Mouse (Mus musculus) G1E (cell line): ENCODE measurements around the gene Selenoo. TPM values are rescaled to one million over a fixed set of nuclear protein-coding genes. Genes with fewer than 3 reads are reported as not detected.

ENCODE experiments used
- ATAC-seq: 2 replicates; pipeline ENCODE4 v1.8.0; 2016; ENCODE audit warnings: mild to moderate bottlenecking; ENCODE audit not compliant: insufficient number of reproducible peaks, poor library complexity, low FRiP score, severe bottlenecking; ENCODE audit errors: extremely low read depth
- DNase-seq: peaks from one replicate; pipeline ENCODE4 v3.0.0; 2012; ENCODE audit warnings: low spot score
- H3K27me3 ChIP-seq: 2 replicates; pipeline ENCODE4 v1.6.1; 2012; ENCODE audit warnings: mild to moderate bottlenecking, low read length, inconsistent platforms; ENCODE audit not compliant: insufficient read depth
- H3K36me3 ChIP-seq: replicated peaks from 2 replicates; pipeline ENCODE3; 2012; ENCODE audit warnings: mild to moderate bottlenecking, inconsistent platforms
- H3K4me1 ChIP-seq: 2 replicates; pipeline ENCODE4 v1.6.1; 2012; ENCODE audit warnings: low read depth, low read length, inconsistent platforms, mixed read lengths; ENCODE audit not compliant: insufficient read depth
- H3K4me3 ChIP-seq: 2 replicates; pipeline ENCODE4 v1.5.1; 2012; ENCODE audit warnings: low read depth, mild to moderate bottlenecking, inconsistent platforms, low read length, moderate library complexity, mixed read lengths
- H3K9me3 ChIP-seq: replicated peaks from 2 replicates; pipeline ENCODE4 v1.6.1; 2012; ENCODE audit warnings: inconsistent platforms
- GATA2 ChIP-seq: IDR thresholded peaks from 2 replicates; pipeline ENCODE4 v1.6.1; 2012; ENCODE audit warnings: low read depth, low read length, inconsistent platforms, borderline replicate concordance
- TAL1 ChIP-seq: conservative IDR thresholded peaks from 2 replicates; pipeline ENCODE4 v1.6.1; 2012; ENCODE audit warnings: low read depth, low read length, inconsistent platforms, mixed read lengths
- polyA plus RNA-seq: library from polyadenylated mRNA; stranded (reverse); fragments of >175 nt; gene quantifications from 2 replicates; pipeline ENCODE4 v1.2.3, GENCODE M21; 2012
- total RNA-seq, 2 experiments: library from RNA; stranded (forward) in 1 of 2; stranded (reverse) in 1 of 2; fragments of 200-1000 nt in 1 of 2; fragments of >200 nt in 1 of 2; fragmentation: Nextera tagmentation in 1 of 2; gene quantifications; 2 replicates each; pipeline ENCODE4 v1.2.3; 2014 to 2017

Selenoo gene
- total and polyA plus RNA-seq, 3 experiments = 11.6 to 25.2 (median 17.8) TPM

DNA sequence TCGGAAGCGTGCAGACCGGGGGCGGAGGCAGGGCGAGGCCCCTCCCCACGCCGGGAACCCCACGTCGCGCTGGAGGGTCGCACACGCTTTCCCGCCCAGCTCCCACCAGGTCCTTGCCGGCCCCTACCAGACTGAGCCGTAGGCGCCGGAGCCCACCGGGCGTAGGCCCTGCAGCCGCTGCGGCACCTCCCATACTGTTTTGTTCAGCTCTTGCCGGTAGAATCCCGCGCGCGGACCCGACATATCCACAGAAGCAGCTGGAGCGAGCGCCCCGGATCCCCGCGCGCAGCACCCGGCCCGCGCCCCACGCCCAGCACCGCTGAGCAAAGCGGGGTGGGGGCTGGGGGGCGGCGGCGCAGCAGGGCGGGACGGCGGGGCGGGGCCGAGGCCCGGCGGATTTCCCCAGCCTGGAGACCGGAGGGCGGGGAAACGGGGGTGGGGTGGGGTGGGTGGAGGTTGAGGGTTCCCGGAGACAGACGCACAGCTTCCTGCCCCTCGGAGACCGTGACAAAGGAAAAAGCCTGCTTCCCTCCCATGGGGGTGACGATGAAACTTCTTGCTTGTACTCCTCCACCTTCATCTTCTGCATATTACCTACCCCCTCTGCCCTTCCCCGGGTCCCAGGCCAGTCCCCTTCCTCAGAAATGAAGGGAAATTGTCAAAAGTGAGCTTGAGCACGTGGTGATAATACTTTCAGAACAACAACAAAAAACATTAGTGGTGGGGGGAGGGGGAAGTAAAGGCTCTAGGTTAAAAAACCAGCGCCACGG lies 60.6 kb downstream of the Selenoo start, which contains the start of gene Mapk11:
Gene Mapk11, minus strand, starts transcription at position 358 of the 770 bp plus-strand sequence.
- Histone ChIP-seq H3K27me3 (peaks cover 52% of the 10 kb centered on the region), H3K4me1 (peaks cover 17% of the 10 kb centered on the region), H3K4me3 (peak within 1 kb of the TSS; percentile 69; the same call in 1 of the 2 replicates), H3K36me3 (no peaks in the 10 kb centered on the region), H3K9me3 (no peaks in the 10 kb centered on the region)
- ATAC-seq = no peak; the same call in 1 of the 2 replicates
- TF ChIP-seq GATA2 (no peak), TAL1 (no peak)
- DNase-seq = peak; percentile 27

Other genes starting within 250 kb of the Selenoo start
- 2.1 and 5.3 TPM in 2 replicates for gene Pim3, start 226.9 kb upstream of the Selenoo start, total RNA-seq (2014; fragmentation: Nextera tagmentation)
- 3.4 and 3.7 TPM in 2 replicates for gene Pim3, start 226.9 kb upstream of the Selenoo start, total RNA-seq (2017)
- gene Pim3, start 226.9 kb upstream of the Selenoo start, polyA plus RNA-seq = 6.0 and 6.8 TPM in 2 replicates
- gene Ttll8, start 134.7 kb upstream of the Selenoo start, total RNA-seq (2014; fragmentation: Nextera tagmentation) = not detected in 2 replicates
- 0.49 TPM in 1 of 2 replicates, not detected in the other for gene Ttll8, start 134.7 kb upstream of the Selenoo start, total RNA-seq (2017)
- not detected in 2 replicates for gene Ttll8, start 134.7 kb upstream of the Selenoo start, polyA plus RNA-seq
- gene Mlc1, start 110.1 kb upstream of the Selenoo start, total RNA-seq (2014; fragmentation: Nextera tagmentation) = not detected in 2 replicates
- 0.11 TPM in 1 of 2 replicates, not detected in the other for gene Mlc1, start 110.1 kb upstream of the Selenoo start, total RNA-seq (2017)
- not detected in 2 replicates for gene Mlc1, start 110.1 kb upstream of the Selenoo start, polyA plus RNA-seq
- gene Mov10l1, start 106.2 kb upstream of the Selenoo start, total RNA-seq (2014; fragmentation: Nextera tagmentation) = not detected in 2 replicates
- not detected in 2 replicates for gene Mov10l1, start 106.2 kb upstream of the Selenoo start, total RNA-seq (2017)
- gene Mov10l1, start 106.2 kb upstream of the Selenoo start, polyA plus RNA-seq = not detected in 2 replicates
- not detected in 2 replicates for gene Panx2, start 29.4 kb upstream of the Selenoo start, total RNA-seq (2014; fragmentation: Nextera tagmentation)
- 0.11 TPM in 1 of 2 replicates, not detected in the other for gene Panx2, start 29.4 kb upstream of the Selenoo start, total RNA-seq (2017)
- gene Panx2, start 29.4 kb upstream of the Selenoo start, polyA plus RNA-seq = 0.01 TPM in 1 of 2 replicates, not detected in the other
- gene Trabd, start 14.0 kb upstream of the Selenoo start, total RNA-seq (2014; fragmentation: Nextera tagmentation) = 27.5 and 27.6 TPM in 2 replicates
- gene Trabd, start 14.0 kb upstream of the Selenoo start, total RNA-seq (2017) = 22.1 and 27.3 TPM in 2 replicates
- gene Trabd, start 14.0 kb upstream of the Selenoo start, polyA plus RNA-seq = 60.3 and 67.7 TPM in 2 replicates
- 41.4 and 55.2 TPM in 2 replicates for gene Tubgcp6, start 34.0 kb downstream of the Selenoo start, total RNA-seq (2014; fragmentation: Nextera tagmentation)
- 19.3 and 21.5 TPM in 2 replicates for gene Tubgcp6, start 34.0 kb downstream of the Selenoo start, total RNA-seq (2017)
- 31.8 and 35.4 TPM in 2 replicates for gene Tubgcp6, start 34.0 kb downstream of the Selenoo start, polyA plus RNA-seq
- 6.8 and 9.3 TPM in 2 replicates for gene Hdac10, start 39.6 kb downstream of the Selenoo start, total RNA-seq (2014; fragmentation: Nextera tagmentation)
- 16.1 and 22.3 TPM in 2 replicates for gene Hdac10, start 39.6 kb downstream of the Selenoo start, total RNA-seq (2017)
- gene Hdac10, start 39.6 kb downstream of the Selenoo start, polyA plus RNA-seq = 11.5 and 18.3 TPM in 2 replicates
- gene Mapk12, start 51.6 kb downstream of the Selenoo start, total RNA-seq (2014; fragmentation: Nextera tagmentation) = not detected in 2 replicates
- 0.16 TPM in 1 of 2 replicates, not detected in the other for gene Mapk12, start 51.6 kb downstream of the Selenoo start, total RNA-seq (2017)
- gene Mapk12, start 51.6 kb downstream of the Selenoo start, polyA plus RNA-seq = not detected in 2 replicates
- not detected in 2 replicates for gene Mapk11, start 60.5 kb downstream of the Selenoo start, total RNA-seq (2014; fragmentation: Nextera tagmentation)
- 0.38 and 0.46 TPM in 2 replicates for gene Mapk11, start 60.5 kb downstream of the Selenoo start, total RNA-seq (2017)
- gene Mapk11, start 60.5 kb downstream of the Selenoo start, polyA plus RNA-seq = 0.07 TPM in 1 of 2 replicates, not detected in the other
- gene Plxnb2, start 91.7 kb downstream of the Selenoo start, total RNA-seq (2014; fragmentation: Nextera tagmentation) = 9.9 and 10.6 TPM in 2 replicates
- 1.8 and 3.1 TPM in 2 replicates for gene Plxnb2, start 91.7 kb downstream of the Selenoo start, total RNA-seq (2017)
- gene Plxnb2, start 91.7 kb downstream of the Selenoo start, polyA plus RNA-seq = 15.5 and 17.6 TPM in 2 replicates
- 3.5 and 4.0 TPM in 2 replicates for gene Dennd6b, start 107.4 kb downstream of the Selenoo start, total RNA-seq (2014; fragmentation: Nextera tagmentation)
- gene Dennd6b, start 107.4 kb downstream of the Selenoo start, total RNA-seq (2017) = 1.8 and 2.3 TPM in 2 replicates
- 7.3 and 7.6 TPM in 2 replicates for gene Dennd6b, start 107.4 kb downstream of the Selenoo start, polyA plus RNA-seq
- 47.6 and 65.5 TPM in 2 replicates for gene Ppp6r2, start 122.5 kb downstream of the Selenoo start, total RNA-seq (2014; fragmentation: Nextera tagmentation)
- gene Ppp6r2, start 122.5 kb downstream of the Selenoo start, total RNA-seq (2017) = 34.9 and 104 TPM in 2 replicates
- 105 and 107 TPM in 2 replicates for gene Ppp6r2, start 122.5 kb downstream of the Selenoo start, polyA plus RNA-seq
- 100 and 128 TPM in 2 replicates for gene Sbf1, start 226.2 kb downstream of the Selenoo start, total RNA-seq (2014; fragmentation: Nextera tagmentation)
- gene Sbf1, start 226.2 kb downstream of the Selenoo start, total RNA-seq (2017) = 40.5 and 42.5 TPM in 2 replicates
- 104 and 145 TPM in 2 replicates for gene Sbf1, start 226.2 kb downstream of the Selenoo start, polyA plus RNA-seq
- not detected in 2 replicates for gene Adm2, start 233.6 kb downstream of the Selenoo start, total RNA-seq (2014; fragmentation: Nextera tagmentation)
- gene Adm2, start 233.6 kb downstream of the Selenoo start, total RNA-seq (2017) = not detected in 2 replicates
- gene Adm2, start 233.6 kb downstream of the Selenoo start, polyA plus RNA-seq = 0.11 and 0.12 TPM in 2 replicates
- gene Miox, start 245.3 kb downstream of the Selenoo start, total RNA-seq (2014; fragmentation: Nextera tagmentation) = not detected in 2 replicates
- gene Miox, start 245.3 kb downstream of the Selenoo start, total RNA-seq (2017) = 0.11 and 0.12 TPM in 2 replicates
- not detected in 2 replicates for gene Miox, start 245.3 kb downstream of the Selenoo start, polyA plus RNA-seq